Mouse (Mus musculus) liver, embryonic 14.5 days (tissue): Measurements from ENCODE around the gene Vps4a.

ENCODE experiments used
- CTCF ChIP-seq: IDR thresholded peaks from 2 replicates; pipeline ENCODE4 v1.5.1; 2016; ENCODE audit warnings: antibody characterized with exemption, low read depth, control low read depth
- EP300 ChIP-seq: IDR thresholded peaks from 2 replicates; pipeline ENCODE4 v1.6.1; 2016; ENCODE audit warnings: antibody characterized with exemption, low read depth

GRCm38 (mm10) chr8:107007795-107008194 is 23.2 kb upstream of the Vps4a start:
- TF ChIP-seq EP300 (no peak), CTCF (no peak)
